Mouse (Mus musculus): ENCODE data around the gene Zic4. TPM values are rescaled to one million over a fixed set of nuclear protein-coding genes. Genes with fewer than 3 reads are reported as not detected.

Zic4 gene
- total RNA-seq, 2 experiments from 2014 or later: 0.66 TPM; not detected in 1

DNA sequence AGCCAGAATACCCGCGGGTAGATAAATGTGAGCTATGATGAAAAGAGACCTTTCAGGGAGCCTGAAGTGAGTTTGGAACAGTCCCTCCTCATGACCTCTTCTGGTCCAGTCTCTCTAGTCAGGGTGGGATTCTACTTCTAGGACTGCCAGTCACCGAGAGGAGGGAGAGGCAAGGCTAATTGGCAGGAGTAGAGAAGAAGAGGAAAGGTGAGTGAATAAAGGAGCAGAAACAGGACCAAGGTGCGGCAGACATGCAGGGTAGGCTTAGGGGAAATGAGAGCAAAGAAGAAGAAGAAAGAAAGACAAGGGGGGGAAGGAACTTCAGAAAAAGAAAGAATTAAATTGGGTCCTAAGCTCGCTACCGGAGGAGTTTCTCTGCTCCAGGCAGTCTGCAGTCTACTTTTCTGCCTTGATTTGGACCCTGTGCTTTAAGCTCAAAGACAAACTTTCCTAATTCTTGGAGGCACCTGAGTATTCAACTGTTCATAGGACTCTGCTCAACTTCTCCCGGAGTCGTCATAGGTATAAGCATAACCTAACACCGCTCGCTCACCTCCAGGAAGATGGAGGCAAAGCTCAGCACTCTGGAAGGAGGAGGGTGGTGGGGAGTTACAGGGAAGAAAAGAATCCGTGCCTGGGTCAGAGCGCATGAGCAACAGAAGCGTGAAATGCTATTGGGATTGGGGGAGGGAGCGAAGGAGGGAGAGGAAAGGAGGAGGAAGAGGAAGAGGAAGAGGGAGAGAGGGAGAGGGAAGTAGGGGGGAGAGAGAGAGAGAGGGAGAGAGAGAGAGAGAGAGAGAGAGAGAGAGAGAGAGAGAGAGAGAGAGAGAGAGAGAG, 15.0 kb downstream of the Zic4 start:
- intact Hi-C loops (cut with DNase I; ENCODE audit: low total_unique reads): no loop called here
- no peak for DNase-seq

DNA sequence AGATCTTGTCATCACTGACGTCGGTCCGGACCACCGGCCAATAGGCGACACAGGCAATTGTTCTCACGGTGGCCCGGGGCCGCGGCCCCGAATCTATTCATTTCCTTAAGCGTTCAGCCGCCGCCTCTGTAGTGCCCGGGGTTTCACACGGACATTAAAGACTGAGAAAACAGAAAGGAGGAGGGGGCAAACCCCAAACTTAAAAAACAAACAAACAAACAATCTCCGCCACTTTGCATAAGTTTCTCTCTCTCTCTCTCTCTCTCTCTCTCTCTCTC, 15.6 kb downstream of the Zic4 start:
- intact Hi-C loops (cut with DNase I; ENCODE audit: low total_unique reads): no loop called here
- DNase-seq: no peak

DNA sequence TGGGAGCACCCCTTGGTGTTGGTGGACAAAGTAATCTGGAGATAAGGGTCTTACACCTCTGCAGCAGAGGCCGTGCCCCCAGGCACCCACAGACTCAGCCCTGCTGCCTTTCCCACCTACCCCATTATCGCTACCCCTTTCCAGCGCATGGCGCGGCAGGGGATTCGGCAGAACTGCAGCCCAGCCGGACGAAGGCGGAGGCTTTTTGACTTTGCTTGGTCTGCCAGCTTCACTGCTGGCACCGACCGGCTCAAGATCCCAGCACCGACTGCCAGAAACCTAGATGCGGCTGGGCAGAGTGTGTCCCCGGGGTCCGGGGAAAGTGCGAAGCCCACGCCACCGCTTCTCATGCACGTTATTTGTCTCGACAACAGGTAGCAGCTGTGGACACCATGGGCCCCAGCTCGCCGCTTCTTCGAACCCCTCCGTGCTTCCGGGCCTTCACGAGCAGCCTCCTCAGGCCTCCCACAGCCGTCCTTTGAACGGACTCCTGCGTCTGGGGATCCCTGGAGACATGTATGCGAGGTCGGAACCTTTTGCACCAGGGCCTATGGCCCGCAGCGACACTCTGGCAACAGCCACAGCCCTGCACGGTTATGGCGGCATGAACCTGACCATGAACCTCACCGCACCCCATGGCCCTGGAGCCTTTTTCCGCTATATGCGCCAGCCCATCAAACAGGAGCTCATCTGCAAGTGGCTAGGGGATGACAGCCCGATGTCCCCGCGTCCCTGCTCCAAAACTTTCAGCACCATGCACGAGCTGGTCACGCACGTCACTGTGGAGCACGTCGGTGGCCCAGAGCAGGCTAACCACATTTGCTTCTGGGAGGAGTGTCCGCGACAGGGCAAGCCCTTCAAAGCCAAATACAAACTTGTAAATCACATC, 16.4 kb downstream of the Zic4 start:
- intact Hi-C loops (cut with DNase I; ENCODE audit: low total_unique reads): no loop called here

DNA sequence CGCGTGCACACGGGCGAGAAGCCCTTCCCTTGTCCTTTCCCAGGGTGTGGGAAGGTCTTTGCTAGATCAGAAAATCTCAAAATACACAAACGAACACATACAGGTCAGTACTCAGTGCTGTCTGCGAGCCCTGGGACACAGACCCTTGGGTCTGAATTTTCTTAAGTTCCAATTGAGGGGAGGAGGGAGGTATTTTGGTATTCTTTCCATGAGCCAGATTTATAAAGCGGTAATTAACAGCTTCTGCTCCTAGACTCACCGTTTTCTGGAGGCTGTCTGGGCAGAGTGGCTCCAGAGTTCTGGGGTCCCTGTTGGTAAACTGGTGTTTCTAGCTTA, 17.1 kb downstream of the Zic4 start:
- intact Hi-C loops (cut with DNase I; ENCODE audit: low total_unique reads): no loop called here
- DNase-seq: no peak

More for the DNA sequence above, 16.4 kb downstream of the Zic4 start:
- DNase-seq: no peak

DNA sequence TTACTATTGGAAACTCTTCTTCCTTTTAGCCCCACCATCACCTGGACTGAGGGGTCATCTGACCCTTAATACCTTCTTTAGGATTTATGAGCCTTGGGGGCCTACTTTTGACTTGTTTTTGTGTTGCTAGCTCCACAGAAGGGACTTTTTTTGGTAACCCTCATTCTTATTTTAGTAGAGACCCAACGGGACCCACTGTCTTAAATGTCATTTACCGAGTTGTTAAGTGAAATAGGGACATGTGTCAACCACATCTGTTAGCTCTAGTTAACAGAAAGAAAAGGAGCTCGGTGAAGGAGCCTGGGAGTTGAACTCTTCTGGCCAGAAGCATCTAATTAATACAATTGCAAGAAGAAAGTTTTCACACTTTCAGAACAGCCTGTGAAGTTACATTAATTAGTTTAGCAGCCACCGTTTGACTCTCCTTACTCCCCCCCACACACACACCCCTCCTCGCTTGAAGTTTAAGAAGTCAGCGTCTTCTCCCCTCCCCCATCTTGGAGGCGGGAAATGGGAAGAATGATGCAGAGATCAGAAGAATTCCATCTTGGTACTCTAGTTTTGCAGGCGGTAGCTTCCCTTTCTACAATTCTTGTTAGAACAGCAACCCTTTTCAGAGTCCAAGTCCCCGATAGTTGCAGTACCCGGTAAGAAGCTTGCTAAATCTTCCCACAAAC, 17.7 kb downstream of the Zic4 start:
- DNase-seq: no peak
- intact Hi-C loops (cut with DNase I; ENCODE audit: low total_unique reads): no loop called here

DNA sequence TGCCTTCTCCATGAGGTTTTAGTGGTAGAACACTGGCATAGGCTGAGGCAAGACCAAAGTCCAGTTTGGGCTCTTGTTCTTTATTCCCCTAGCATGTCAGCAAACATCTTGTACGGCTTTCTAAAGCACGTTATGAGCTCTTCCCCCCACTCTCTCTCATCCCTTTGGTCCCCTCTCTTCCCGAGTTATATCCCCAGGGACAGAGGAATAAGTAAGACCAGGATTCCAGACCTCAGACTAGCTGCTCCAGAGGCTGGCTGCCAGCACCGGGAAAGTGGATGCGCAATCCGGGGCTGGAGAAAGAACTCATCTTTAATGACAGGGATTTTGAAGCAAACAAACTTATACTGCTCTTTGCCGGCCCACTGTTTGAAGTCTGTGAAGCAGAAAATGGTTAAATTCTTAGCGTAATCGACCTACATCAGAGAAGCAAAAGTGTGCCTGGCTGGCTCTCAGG, 18.3 kb downstream of the Zic4 start:
- no peak for DNase-seq
- intact Hi-C loops (cut with DNase I; ENCODE audit: low total_unique reads): no loop called here

DNA sequence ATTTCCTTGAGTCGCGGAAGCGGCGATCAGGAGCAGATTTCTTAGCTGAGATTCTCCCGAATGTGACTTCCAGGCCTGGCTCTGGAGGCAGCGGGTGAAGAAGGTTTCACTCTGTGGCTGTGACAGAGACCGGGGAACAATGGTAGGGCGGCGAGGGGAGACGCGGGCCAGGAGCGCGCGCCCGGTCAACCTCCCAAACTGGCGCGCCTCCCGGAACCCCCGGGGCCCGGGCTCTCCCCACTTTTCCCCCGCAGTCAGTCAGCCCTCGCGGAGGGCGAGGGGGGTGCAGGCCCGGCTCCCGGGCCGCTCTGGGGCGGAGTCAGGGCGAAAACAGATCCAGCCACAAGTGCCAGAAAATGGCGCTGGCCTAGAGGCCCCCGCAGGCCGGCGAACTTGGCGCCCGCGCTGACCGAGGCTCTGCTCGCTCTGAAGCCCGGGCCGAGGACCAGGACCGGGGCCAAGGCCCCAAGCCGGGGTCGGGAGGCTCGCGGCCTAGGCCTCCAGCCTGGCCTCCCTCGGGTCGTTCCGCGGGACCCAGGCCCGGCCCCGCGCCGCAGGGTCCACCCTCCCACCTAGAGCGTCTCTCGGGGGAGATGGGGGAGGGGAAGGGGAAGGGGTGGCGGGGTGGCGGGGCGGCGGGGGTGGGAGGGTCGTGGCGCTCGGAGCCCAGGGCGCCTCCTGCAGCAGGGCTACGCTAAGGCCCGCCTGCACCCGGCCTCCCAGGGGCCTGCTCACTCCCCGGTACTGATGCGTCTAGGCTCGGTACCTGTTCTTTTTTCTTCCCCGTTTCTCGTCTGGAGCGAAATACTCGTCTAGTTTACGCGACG, 19.3 kb downstream of the Zic4 start:
- intact Hi-C loops (cut with DNase I; ENCODE audit: low total_unique reads): no loop called here
- peak; percentile 55 for DNase-seq

DNA sequence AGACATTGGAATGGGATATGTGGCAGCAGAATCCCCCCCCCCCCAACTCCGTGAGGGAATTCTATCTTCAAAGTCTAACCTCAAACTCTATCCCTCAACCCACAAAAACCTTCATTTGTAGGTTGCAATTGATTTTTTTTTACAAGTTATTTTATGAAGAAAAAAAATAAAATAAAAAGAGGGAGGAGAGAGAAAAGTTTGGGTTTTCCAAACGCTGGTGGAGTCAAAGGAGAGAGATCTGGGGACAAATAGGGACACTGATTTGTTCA, 19.8 kb downstream of the Zic4 start:
- intact Hi-C loops (cut with DNase I; ENCODE audit: low total_unique reads): no loop called here
- DNase-seq: no peak

DNA sequence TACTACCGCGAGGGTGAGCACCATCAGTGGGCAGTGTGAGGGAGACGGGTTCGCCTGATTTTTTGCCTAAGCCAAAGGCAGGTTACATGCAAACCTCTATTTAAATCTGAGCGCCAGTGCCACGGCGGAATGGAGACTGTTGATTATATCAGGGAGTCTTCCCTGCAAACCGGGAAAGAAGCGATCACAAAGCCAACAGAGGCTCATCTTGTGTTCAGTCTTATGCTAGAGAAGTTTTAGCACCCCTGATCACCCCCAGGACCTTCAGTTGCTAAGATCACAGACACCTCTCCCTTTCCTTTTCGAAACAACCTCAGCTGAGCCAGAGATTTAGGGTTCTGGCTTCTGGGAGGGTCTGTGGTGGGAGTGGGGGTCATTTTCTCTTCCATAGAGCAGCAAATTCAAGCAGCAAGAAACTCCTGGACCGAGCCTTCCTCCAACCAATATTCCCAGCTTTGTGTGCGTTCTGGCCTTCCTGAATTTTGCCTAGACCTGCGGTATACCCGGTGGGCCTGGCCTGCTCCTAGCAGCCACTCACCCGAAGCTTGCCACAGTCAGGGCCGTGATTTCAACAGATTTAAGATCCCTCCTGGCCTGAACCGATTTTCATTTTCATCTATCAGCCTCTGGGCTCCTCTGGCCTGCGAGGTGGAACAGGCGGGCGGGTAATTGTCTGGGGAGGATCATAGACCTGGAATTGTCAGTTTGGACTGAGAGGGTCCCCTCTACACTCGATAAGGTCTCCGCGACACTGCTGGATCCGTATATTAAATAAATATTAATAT, 20.4 kb downstream of the Zic4 start:
- intact Hi-C loops (cut with DNase I; ENCODE audit: low total_unique reads): no loop called here
- DNase-seq: no peak

DNA sequence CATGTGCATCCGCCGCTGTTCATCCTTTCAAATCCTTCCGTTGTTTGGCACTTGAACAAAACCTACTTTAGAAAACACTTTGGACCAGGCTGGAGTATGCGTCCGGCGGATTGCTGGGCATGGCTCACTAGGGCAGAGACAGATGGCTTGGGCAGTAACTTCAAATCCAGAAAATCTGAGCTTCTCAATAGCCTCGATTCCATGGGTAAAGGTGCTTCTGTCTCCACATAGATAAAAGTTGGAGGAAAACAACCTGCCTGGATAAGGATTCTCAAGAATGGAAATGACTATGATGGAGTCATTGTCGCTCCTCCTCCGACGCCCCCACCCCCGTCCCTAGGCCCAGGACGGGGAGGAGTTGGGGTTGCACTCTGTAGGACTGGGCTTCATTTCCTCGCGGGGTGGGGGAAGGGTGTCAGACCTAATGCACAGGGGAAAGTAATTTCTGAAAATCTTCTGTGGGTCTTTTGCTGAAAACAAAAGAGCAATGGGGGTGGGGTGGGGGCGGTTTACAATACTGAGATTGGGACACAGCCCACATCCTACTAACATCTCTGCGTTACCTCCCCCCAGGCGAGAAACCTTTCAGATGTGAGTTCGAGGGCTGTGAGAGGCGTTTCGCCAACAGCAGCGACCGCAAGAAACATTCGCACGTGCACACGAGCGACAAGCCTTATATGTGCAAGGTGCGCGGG, 21.4 kb downstream of the Zic4 start:
- intact Hi-C loops (cut with DNase I; ENCODE audit: low total_unique reads): no loop called here
- no peak for DNase-seq

DNA sequence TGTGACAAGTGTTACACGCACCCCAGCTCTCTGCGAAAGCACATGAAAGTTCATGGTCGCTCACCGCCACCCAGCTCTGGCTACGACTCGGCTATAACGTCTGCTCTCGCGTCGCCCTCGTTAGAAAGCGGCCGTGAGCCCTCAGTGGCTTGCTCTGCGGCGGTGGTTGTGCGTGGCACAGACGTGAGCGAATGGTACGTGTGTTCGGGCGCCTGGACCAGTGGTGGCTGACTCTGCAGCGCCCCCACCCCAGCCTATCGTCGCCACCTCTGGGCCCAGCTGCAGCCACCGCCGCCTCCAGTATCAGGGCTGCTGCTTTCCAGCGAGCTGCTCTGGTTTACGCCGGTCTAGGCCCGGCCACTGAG, 21.9 kb downstream of the Zic4 start:
- intact Hi-C loops (cut with DNase I; ENCODE audit: low total_unique reads): no loop called here
- DNase-seq: no peak

DNA sequence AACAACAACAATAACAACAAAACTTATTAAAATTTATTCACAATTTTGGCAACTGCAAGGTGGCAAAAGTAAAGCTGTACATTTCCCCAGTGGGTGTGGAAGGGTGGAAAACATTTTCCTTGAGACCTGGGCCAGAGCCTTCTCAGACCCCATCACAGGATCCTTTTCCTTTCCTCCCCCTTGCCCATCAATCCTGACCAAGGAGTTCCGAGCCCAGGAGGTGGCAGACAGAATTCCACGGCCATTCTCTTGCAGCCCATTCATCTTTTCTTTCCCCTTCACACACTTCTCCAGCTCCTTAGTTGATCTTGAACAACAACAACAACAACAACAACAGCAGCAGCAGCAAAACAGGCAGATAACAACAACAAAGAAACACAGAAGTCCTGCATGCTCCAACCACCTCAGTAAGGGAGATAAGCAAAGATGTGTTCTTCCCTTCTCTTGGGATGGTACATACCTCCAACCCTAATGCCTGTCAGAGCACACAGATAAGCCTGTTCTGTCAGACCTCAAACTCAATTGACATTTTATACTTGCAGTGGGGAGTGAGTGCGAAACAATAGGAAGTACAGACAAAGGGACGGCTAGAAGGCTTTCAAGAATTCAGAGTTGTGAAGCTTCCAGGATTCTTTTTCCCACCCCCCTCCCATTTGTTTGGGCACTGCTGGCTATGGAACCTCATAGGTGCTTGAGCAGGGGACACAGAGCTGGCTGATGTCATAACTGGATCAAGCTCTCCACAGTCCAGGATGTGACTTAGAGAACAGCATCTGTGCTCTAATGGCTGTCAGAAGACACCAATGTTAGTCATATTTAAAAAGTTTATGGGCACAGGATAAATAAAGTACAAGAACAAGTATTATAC, 22.7 kb downstream of the Zic4 start:
- no peak for DNase-seq
- intact Hi-C loops (cut with DNase I; ENCODE audit: low total_unique reads): no loop called here

DNA sequence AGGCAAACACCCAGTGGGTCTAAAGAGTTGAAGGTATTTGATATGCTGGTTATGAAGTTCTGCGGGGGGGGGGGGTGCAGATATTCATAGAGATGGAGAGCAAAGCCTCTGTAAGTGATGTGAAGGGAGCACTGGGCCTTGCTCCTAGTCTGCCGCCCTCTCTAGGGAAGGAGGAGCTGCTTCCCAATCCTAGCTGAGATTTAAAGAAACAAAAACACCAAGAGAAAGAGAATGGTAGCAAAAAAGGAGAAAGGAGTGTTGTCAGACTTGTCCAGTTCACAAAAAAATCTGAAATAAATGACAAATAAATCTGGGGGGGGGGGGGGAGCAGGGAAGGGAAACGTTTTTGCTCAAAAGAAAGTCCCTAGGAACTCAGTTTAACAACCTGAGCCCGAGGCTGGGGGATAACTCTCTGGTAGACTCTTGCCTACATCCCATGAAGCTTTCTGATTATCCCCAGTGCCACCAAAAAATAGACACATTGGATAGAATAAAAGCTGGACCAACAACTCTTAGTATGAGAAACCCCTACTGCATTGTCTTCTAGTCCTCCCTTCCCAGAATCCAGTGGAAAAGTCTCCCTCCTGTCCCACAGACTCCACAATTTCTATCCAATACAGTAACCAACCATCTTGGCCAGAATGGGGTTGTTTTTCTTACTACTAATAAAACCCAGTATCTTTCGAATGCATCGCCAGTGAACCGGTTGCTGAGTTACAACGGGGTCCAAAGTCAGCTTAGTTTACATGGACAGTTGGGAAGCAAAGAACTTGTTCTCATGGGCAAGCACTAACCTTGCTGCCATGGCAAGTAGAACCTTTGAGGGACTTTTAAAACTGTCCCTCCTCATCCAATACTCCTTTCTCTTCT, 23.6 kb downstream of the Zic4 start:
- no peak for DNase-seq
- intact Hi-C loops (cut with DNase I; ENCODE audit: low total_unique reads): no loop called here

DNA sequence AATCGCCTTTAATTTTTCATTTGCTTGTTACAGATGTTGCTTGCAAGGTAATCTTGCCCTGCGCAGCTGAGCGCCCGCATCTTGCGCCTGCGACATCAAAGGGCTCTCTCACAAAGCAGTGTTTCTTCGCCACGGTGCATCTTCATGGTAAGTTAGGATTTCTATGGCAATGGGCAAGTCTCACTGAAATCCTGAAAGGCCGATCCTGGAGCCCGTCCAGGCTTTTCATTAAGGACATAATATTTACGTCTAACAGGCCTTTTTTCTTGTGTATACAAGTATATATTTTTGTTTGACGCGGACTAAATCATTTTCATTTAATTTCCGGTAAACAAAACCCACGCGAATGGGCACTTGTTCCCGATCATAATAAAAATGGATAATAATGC, 24.3 kb downstream of the Zic4 start:
- no peak for DNase-seq
- intact Hi-C loops (cut with DNase I; ENCODE audit: low total_unique reads): no loop called here

DNA sequence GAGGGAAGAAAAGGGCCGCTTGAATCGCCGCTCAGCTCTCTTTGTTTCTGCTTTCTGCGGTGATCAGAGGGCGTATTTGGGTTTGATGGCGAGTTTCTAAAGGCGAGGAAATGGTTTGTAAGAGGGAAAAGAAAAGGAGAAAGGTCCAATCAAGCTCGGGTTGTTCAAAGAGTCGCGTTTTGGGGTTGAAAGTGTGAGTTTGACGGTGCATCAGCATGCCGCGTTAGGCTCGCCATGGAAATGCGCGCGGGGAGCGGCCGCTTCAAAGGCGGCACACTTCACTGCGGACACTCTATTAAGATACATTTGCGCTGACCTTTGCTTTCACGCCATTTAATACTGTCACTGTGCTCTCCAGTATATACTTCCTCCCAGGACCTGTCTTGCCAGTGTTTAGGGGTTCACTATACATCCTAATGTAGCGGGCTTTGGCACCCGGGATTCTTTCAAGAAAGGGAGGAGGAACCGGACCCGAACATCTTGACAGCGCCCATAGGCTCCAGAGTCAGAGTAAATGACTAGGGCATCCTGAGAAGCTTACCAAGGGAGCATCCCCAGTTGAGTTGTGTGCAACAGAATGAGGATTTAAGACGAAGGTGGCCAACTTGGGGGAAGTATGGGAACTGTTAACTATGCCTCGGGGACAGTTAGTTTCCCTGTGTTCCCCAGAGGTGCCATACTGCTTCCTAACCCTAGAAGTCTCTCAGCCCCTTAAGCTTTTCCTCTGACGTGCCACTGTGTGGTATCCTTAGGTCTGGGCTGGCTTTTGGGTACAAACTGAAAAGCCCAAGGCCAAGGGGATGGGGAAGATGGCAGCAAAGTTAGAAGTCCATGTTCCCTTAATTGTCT, 24.9 kb downstream of the Zic4 start:
- intact Hi-C loops (cut with DNase I; ENCODE audit: low total_unique reads): no loop called here

DNA sequence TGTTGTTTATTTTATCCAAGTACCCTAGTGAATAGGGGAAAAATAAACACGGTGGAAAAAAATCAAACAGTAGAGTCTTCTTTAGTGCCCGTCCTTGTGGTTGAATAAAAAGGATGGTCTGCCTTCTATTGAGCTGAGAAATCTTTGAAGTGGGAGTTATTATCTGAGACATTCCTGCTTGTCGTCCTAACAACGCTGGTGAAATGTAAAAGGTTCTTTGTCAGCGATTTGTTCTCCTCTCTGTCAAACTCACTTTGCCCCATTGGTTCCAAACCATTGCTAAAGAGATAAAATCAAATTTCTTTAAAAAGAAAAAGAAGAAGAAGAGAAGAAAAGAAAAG, 25.5 kb downstream of the Zic4 start:
- no peak for DNase-seq
- intact Hi-C loops (cut with DNase I; ENCODE audit: low total_unique reads): no loop called here

More for the DNA sequence above, 24.9 kb downstream of the Zic4 start:
- no peak for DNase-seq

All from gastrocnemius, postnatal 14 days (tissue).